In the genomic region with DNA sequence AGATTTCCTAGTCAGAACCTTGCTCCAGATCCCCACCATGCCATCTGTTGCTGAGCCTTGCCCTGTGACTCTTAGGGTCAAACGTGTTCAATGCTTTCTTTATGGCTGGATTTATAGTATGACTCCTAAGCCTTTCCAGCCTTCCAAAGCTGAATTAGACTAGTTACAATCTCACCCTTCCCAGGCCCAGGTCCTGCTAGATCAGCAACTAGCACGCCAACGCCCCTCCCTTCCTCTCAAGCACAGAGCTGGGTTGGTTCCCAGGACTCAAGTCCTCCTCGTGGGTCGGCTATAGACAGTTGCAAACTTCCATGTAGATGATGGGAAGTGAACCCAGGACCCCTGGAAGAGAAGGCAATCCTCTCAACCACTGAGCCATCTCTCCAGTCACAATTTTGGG, we compare ENCODE assay signal across 12 mouse cellular contexts. TPM values are rescaled to one million over a fixed set of nuclear protein-coding genes. Genes with fewer than 3 reads are reported as not detected.
DNase-seq lines count a peak whose midpoint lies in the region; ATAC-seq and TF ChIP-seq lines count a peak whose summit lies in the region.
"Had no signal": no experiment of that assay in that cellular context is flagged by ENCODE, and none has a peak within 500 bp of the region (broad histone marks: within the 10 kb centered on the region; RNA-seq: fewer than 3 reads in every experiment).

No protein-coding gene starts in this region.

- H3K36me3 ChIP-seq in lung, embryonic 14.5 days (ENCODE audit: insufficient read depth) = peaks cover 15% of the 10 kb centered on the region
- peaks cover 10% of the 10 kb centered on the region; the same call in 1 of the 2 replicates for H3K36me3 ChIP-seq in intestine, postnatal 0 days (ENCODE audit: control insufficient read depth, insufficient read depth)
- no peaks in the 10 kb centered on the region for H3K36me3 ChIP-seq in small intestine, adult 2 months (ENCODE audit: control insufficient read depth, insufficient read depth, low read length)

- DNase-seq in adrenal gland, postnatal 10 days = peak; percentile 20
- no peak for DNase-seq in adrenal gland, adult 2 months
- DNase-seq in lung, embryonic 14.5 days = peak; percentile 45
- no peak for DNase-seq in lung, postnatal 14 days
- no peak for DNase-seq in left cerebral cortex, adult 18-20 months (ENCODE audit: low spot score in 2 of 2)

- no peaks in the 10 kb centered on the region for H3K9me3 ChIP-seq in lung, embryonic 14.5 days (ENCODE audit: low read depth, low read length)
- H3K9me3 ChIP-seq in intestine, postnatal 0 days (ENCODE audit: control insufficient read depth) = no peaks in the 10 kb centered on the region

- no peak overlapping the region for H3K9ac ChIP-seq in lung, embryonic 14.5 days
- H3K9ac ChIP-seq in intestine, postnatal 0 days (ENCODE audit: low read depth, low read length) = no peak overlapping the region

- no peak overlapping the region for H3K4me2 ChIP-seq in lung, embryonic 14.5 days
- H3K4me2 ChIP-seq in intestine, postnatal 0 days (replicated peaks; ENCODE audit: low read depth) = 0 out of 2 replicates have a peak overlapping the region, but pooled peaks have one; percentile 13

- peaks cover 28% of the 10 kb centered on the region for H3K4me1 ChIP-seq in lung, embryonic 14.5 days (ENCODE audit: insufficient read depth)
- peaks cover 3% of the 10 kb centered on the region for H3K4me1 ChIP-seq in intestine, postnatal 0 days (replicated peaks; ENCODE audit: control insufficient read depth, insufficient read depth, low read length)
- peaks cover 39% of the 10 kb centered on the region for H3K4me1 ChIP-seq in small intestine, adult 2 months (ENCODE audit: control insufficient read depth, insufficient read depth, insufficient read length, low read length)

- no peak for TF ChIP-seq CTCF in lung, embryonic 14.5 days (IDR thresholded peaks at IDR 0.05; ENCODE audit: low read depth)
- TF ChIP-seq CTCF in intestine, postnatal 0 days (IDR thresholded peaks at IDR 0.05; ENCODE audit: low read depth) = no peak
- TF ChIP-seq CTCF in small intestine, adult 2 months (IDR thresholded peaks at IDR 0.05; ENCODE audit: extremely low read depth, insufficient read length, insufficient replicate concordance, low read depth, low read length) = no peak

- no peak overlapping the region for H3K4me3 ChIP-seq in lung, embryonic 14.5 days (ENCODE audit: low read depth, low read length)
- no peak overlapping the region for H3K4me3 ChIP-seq in intestine, postnatal 0 days (ENCODE audit: low read depth, low read length)
- H3K4me3 ChIP-seq in small intestine, adult 2 months (ENCODE audit: low read depth, low read length) = no peak overlapping the region
- H3K4me3 ChIP-seq: left cerebral cortex, adult 2 months had no signal

- peak overlapping the region; percentile 59 for H3K27ac ChIP-seq in lung, embryonic 14.5 days (ENCODE audit: low read depth)
- H3K27ac ChIP-seq in intestine, postnatal 0 days (ENCODE audit: low read depth, low read length) = peak overlapping the region; percentile 28; the same call in 1 of the 2 replicates
- peak overlapping the region; percentile 11; the same call in 1 of the 2 replicates for H3K27ac ChIP-seq in small intestine, adult 2 months (ENCODE audit: insufficient read depth, low read depth, low read length)
- H3K27ac ChIP-seq: left cerebral cortex, adult 2 months had no signal

- 55% methylated on average over 5 of the region's 5 CpGs for WGBS in lung, embryonic 14.5 days
- 45% methylated on average over 5 of the region's 5 CpGs for WGBS in intestine, postnatal 0 days
- WGBS in small intestine, adult 2 months = 48% methylated on average over 5 of the region's 5 CpGs

- no peak for ATAC-seq in lung, embryonic 14.5 days (ENCODE audit: insufficient read depth)
- ATAC-seq in intestine, postnatal 0 days = no peak
- no peak for ATAC-seq in erythroblast, adult 5-6 weeks (replicated peaks; ENCODE audit: low FRiP score, poor library complexity, severe bottlenecking)

- no peak for TF ChIP-seq POLR2A in small intestine, adult 2 months (IDR thresholded peaks at IDR 0.05; ENCODE audit: low read depth, low read length)

- no peaks in the 10 kb centered on the region for H3K27me3 ChIP-seq in lung, embryonic 14.5 days (ENCODE audit: insufficient read depth, low read length)
- H3K27me3 ChIP-seq in intestine, postnatal 0 days (replicated peaks; ENCODE audit: control insufficient read depth, insufficient read depth, low read length) = no peaks in the 10 kb centered on the region
- H3K27me3 ChIP-seq in small intestine, adult 2 months (ENCODE audit: control insufficient read depth, insufficient read depth, low read length) = no peaks in the 10 kb centered on the region

RNA-seq across cellular contexts. Expression of a gene that starts 11.1 kb away (rescaled TPM):
- 10 to 100 TPM; 10.8 to 11.2 TPM for total RNA-seq in adrenal gland, postnatal 10 days (2021)
- 1 to 10 TPM; 5.5 to 8.0 TPM for total RNA-seq in adrenal gland, adult 2 months (2021)
- 5.6 and 5.9 TPM in 2 replicates for polyA plus RNA-seq in adrenal gland, adult 2 months (2012; rRNA removed)
- 9.8 and 9.9 TPM in 2 replicates for polyA plus RNA-seq in lung, embryonic 14.5 days (2014; fragmentation: Nextera tagmentation; extraction: Ambion mirVana)
- polyA plus RNA-seq in intestine, postnatal 0 days (2015; fragmentation: Nextera tagmentation; extraction: Ambion mirVana) = 6.5 and 6.6 TPM in 2 replicates
- polyA plus RNA-seq in small intestine, adult 2 months (2012; rRNA removed) = 10.3 and 30.6 TPM in 2 replicates
- 0.38 and 0.42 TPM in 2 replicates for total RNA-seq in erythroblast, adult 5-6 weeks (2015; ENCODE audit: low replicate concordance)
- 0.42 TPM in 1 of 2 replicates, not detected in the other for total RNA-seq in erythroblast, adult 5-6 weeks (2017; ENCODE audit: low replicate concordance)
- total RNA-seq in left cerebral cortex, adult 18-20 months (2021) = 1 to 10 TPM; 4.7 to 5.4 TPM

RNA-seq across cellular contexts. Expression of a gene that starts 22.9 kb away (rescaled TPM):
- total RNA-seq in adrenal gland, postnatal 10 days (2021) = 100 to 1,000 TPM; 105 to 119 TPM
- total RNA-seq in adrenal gland, adult 2 months (2021) = 100 to 1,000 TPM in 1 of 2 experiments, 10 to 100 TPM in 1; 90.6 to 125 TPM
- 51.7 and 56.3 TPM in 2 replicates for polyA plus RNA-seq in adrenal gland, adult 2 months (2012; rRNA removed)
- polyA plus RNA-seq in lung, embryonic 14.5 days (2014; fragmentation: Nextera tagmentation; extraction: Ambion mirVana) = 147 and 162 TPM in 2 replicates
- polyA plus RNA-seq in intestine, postnatal 0 days (2015; fragmentation: Nextera tagmentation; extraction: Ambion mirVana) = 49.9 and 51.9 TPM in 2 replicates
- 34.1 and 64.3 TPM in 2 replicates for polyA plus RNA-seq in small intestine, adult 2 months (2012; rRNA removed)
- total RNA-seq in erythroblast, adult 5-6 weeks (2015; ENCODE audit: low replicate concordance) = 19.4 and 34.3 TPM in 2 replicates
- 58.8 and 71.4 TPM in 2 replicates for total RNA-seq in erythroblast, adult 5-6 weeks (2017; ENCODE audit: low replicate concordance)
- total RNA-seq in left cerebral cortex, adult 18-20 months (2021) = 100 to 1,000 TPM in 1 of 2 experiments, 10 to 100 TPM in 1; 90.1 to 102 TPM

RNA-seq across cellular contexts. Expression of a gene that starts 28.3 kb away (rescaled TPM):
- 10 to 100 TPM; 21.3 to 28.0 TPM for total RNA-seq in adrenal gland, postnatal 10 days (2021)
- total RNA-seq in adrenal gland, adult 2 months (2021) = 10 to 100 TPM; 15.9 to 20.4 TPM
- 36.0 and 41.0 TPM in 2 replicates for polyA plus RNA-seq in adrenal gland, adult 2 months (2012; rRNA removed)
- 88.7 and 89.3 TPM in 2 replicates for polyA plus RNA-seq in lung, embryonic 14.5 days (2014; fragmentation: Nextera tagmentation; extraction: Ambion mirVana)
- polyA plus RNA-seq in intestine, postnatal 0 days (2015; fragmentation: Nextera tagmentation; extraction: Ambion mirVana) = 23.5 and 23.9 TPM in 2 replicates
- 14.2 and 40.8 TPM in 2 replicates for polyA plus RNA-seq in small intestine, adult 2 months (2012; rRNA removed)
- 24.5 and 44.0 TPM in 2 replicates for total RNA-seq in erythroblast, adult 5-6 weeks (2015; ENCODE audit: low replicate concordance)
- total RNA-seq in erythroblast, adult 5-6 weeks (2017; ENCODE audit: low replicate concordance) = 30.8 and 38.7 TPM in 2 replicates
- total RNA-seq in left cerebral cortex, adult 18-20 months (2021) = 1 to 10 TPM; 4.9 to 5.0 TPM

RNA-seq across cellular contexts. Expression of a gene that starts 41.7 kb away (rescaled TPM):
- 1 to 10 TPM; 1.6 to 1.9 TPM for total RNA-seq in adrenal gland, postnatal 10 days (2021)
- 1 to 10 TPM; 1.0 to 1.1 TPM for total RNA-seq in adrenal gland, adult 2 months (2021)
- polyA plus RNA-seq in adrenal gland, adult 2 months (2012; rRNA removed) = 0.48 and 0.53 TPM in 2 replicates
- polyA plus RNA-seq in lung, embryonic 14.5 days (2014; fragmentation: Nextera tagmentation; extraction: Ambion mirVana) = 2.7 and 3.8 TPM in 2 replicates
- polyA plus RNA-seq in intestine, postnatal 0 days (2015; fragmentation: Nextera tagmentation; extraction: Ambion mirVana) = 1.0 and 1.2 TPM in 2 replicates
- 0.90 and 2.0 TPM in 2 replicates for polyA plus RNA-seq in small intestine, adult 2 months (2012; rRNA removed)
- 0.38 and 1.0 TPM in 2 replicates for total RNA-seq in erythroblast, adult 5-6 weeks (2015; ENCODE audit: low replicate concordance)
- 3.1 and 6.1 TPM in 2 replicates for total RNA-seq in erythroblast, adult 5-6 weeks (2017; ENCODE audit: low replicate concordance)
- 1 to 10 TPM; 4.1 to 4.2 TPM for total RNA-seq in left cerebral cortex, adult 18-20 months (2021)

RNA-seq across cellular contexts. Expression of a gene that starts 50.3 kb away (rescaled TPM):
- not detected for total RNA-seq in adrenal gland, postnatal 10 days (2021)
- total RNA-seq in adrenal gland, adult 2 months (2021) = not detected
- not detected in 2 replicates for polyA plus RNA-seq in adrenal gland, adult 2 months (2012; rRNA removed)
- polyA plus RNA-seq in lung, embryonic 14.5 days (2014; fragmentation: Nextera tagmentation; extraction: Ambion mirVana) = not detected in 2 replicates
- polyA plus RNA-seq in intestine, postnatal 0 days (2015; fragmentation: Nextera tagmentation; extraction: Ambion mirVana) = not detected in 2 replicates
- 0.08 TPM in 1 of 2 replicates, not detected in the other for polyA plus RNA-seq in small intestine, adult 2 months (2012; rRNA removed)
- total RNA-seq in erythroblast, adult 5-6 weeks (2015; ENCODE audit: low replicate concordance) = not detected in 2 replicates
- total RNA-seq in erythroblast, adult 5-6 weeks (2017; ENCODE audit: low replicate concordance) = not detected in 2 replicates
- not detected for total RNA-seq in left cerebral cortex, adult 18-20 months (2021)
- total RNA-seq: gastrocnemius, adult 18-20 months; left cerebral cortex, adult 2 months had no signal
- polyA plus RNA-seq: brain, embryonic 14.5 days; neural tube, embryonic 11.5 days had no signal

Comparison
In these comparisons a context has a peak if more than half of its experiments do, and no peak if none do; other contexts are left out.
1. DNase-seq: peak in adrenal gland, postnatal 10 days (single experiment) and lung, embryonic 14.5 days (single experiment); none in adrenal gland, adult 2 months (single experiment), lung, postnatal 14 days (single experiment) and left cerebral cortex, adult 18-20 months (0 of 2).
2. RNA of a gene that starts 11.1 kb away (total RNA-seq): 10.8 to 11.2 TPM in adrenal gland, postnatal 10 days, 5.5 to 8.0 TPM in adrenal gland, adult 2 months and 4.7 to 5.4 TPM in left cerebral cortex, adult 18-20 months; 0.38 to 0.42 TPM in erythroblast, adult 5-6 weeks; every median in the first group is over 4 times any median in the second.
3. Peak in every context shown above with its lines, with median percentiles within 50 percentile points of each other: H3K27ac ChIP-seq.